Mouse (Mus musculus) cerebellum, adult 8-10 months (tissue): Measurements from ENCODE around the gene Cers2.
A peak's percentile ranks its signal among the peaks of the same experiment; 100 is the strongest.

Experiments used
- DNase-seq: peaks from one replicate; pipeline ENCODE4 v3.0.0; 2022

Gene Cers2

DNA sequence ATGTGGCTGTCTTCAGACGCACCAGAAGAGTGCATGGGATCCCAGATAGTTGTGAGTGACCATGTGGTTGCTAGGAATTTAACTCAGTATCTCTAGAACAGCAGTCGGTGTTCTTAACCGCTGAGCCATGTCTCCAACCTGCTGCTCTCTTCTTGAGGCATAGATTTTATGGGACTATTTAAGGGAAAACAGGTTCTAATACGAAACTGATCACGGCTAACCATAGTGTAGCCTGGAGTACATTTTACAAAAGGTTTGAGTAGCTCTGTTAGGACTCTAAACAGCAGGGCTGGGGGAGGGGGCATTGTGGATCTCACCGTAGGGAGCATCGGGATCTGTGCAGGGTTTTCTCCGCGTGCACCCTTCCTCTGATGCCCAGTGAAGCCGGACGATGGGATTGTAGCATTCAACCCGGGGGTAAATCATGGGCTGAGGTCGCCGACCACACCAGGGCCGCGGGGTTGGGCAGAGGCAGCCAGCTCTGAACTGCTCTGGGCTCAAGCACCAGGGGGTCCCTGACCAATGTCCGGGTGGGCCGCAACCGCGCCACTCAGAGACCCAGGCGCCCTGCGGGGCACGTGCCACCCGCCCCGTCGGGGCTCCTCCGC lies at the start of gene Cers2:
Gene Cers2, plus strand, starts transcription at position 306 of the 608 bp plus-strand sequence.
- DNase-seq: no peak

DNA sequence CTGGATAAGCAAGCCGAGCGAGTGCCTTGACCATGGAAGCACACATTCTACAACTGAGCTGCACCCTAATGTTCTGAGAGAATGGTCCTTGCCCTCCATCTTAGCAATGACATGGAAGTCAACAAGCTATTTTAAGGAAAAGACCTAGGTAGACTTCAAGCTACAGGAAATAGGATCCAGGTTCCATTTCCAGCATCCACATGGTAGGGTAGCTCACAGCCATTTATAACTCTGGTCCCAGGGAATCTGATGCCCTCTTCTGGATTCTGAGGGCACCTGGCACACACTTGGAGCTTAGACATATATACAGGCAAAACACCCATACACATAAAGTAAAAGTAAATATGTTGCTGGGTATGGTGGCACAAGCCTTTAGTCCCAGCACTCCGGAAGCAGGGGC lies 48.5 kb upstream of the Cers2 start:
- no peak for DNase-seq

DNA sequence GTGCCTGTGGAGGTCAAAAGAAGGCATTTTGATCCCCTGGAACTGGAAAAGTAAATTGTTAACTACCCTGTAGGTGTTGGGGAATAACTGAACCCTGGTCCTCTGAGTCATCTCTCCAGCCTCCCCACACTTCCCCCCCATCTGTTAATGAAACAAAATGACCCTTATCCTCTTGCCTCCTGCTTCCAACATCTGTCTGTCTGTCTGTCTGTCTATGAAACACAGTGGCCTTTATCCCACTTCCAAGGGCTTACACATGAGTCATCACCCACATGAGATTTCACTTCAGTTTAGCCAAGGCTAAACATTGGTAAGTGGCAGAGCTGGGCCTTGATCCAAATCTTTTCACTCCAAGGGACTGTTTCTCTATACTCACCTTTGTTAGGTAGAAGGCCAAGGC lies 46.7 kb upstream of the Cers2 start:
- DNase-seq: no peak

DNA sequence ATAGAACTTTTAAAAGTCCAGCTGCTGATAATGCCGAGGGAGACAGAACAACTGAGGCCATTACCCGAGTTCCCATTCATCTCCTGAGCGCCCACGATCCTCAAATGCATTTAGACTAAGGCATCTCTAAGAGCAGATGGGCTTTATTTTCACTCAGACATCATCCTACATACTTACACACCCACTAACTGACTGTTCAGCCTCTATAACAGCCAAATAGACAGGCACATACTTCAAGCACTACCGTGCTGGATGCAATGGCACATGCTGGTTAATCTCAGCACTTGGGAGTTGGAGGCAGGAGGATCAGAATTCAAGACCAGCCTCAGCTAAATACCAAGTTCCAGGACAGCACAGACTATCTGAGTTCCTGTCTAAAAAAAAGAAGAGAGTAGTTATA lies 44.8 kb upstream of the Cers2 start:
- no peak for DNase-seq

DNA sequence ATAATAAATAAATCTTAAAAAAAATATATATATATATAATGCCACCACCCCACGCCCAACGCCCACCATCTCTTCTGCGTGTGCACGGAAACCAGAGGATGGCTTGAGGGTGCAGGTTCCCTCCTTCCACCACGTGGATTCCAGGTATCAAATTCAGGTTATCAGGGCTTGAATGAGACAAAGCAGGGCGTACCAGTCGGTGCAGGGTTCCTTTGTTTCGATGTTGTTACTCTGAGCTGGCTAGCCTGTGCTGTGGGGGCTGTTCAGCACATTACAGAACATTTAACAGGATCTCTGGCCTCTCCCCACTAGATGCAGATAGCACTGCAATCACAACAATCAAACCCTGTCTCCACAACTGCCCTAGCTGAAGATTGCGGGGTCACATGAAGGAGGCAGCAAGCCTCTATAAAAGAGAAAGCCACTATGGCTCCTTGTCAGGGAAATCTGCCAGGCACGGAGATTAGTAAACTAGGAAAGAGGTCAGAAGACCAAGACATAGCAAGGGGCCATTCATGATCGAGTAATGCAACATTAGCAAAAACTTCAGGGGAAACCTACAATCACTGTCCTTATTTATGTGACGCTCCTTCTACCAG lies 43.7 kb upstream of the Cers2 start:
- DNase-seq: no peak

DNA sequence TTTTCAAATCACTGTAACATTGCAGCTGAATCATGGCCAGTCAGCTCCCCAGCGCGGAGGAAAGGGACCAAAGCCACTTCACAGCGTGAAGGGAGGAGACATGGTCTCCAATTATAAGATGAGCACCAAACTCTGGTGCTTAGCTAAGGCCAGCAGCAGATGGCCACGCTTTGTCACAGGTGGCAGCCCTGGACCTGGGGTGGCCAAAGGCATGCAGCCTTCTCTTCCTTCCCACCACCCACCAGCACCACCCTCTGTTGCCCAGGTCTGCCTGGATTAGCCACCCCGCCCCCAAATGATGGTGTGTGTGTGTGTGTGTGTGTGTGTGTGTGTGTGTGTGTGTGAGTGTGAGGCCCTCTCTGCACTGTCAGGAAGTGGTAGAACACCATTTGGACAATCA lies 41.1 kb upstream of the Cers2 start:
- DNase-seq: peak; percentile 89

DNA sequence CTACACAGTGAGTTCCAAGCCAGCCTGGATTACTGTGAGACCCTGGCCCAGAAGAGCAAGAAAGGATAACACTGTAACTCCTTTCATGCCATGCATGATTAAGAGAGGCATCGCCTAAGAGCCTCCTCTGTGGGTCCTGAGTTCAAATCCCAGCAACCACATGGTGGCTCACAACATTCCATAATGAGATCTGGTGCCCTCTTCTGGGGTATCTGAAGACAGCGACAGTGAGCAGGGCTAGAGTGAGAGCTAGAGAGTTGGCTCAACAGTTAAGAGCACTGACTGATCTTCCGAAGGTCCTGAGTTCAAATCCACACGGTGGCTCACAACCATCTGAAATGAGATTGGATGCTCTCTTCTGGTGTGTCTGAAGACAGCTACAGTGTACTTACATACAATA lies 40.1 kb upstream of the Cers2 start:
- no peak for DNase-seq

DNA sequence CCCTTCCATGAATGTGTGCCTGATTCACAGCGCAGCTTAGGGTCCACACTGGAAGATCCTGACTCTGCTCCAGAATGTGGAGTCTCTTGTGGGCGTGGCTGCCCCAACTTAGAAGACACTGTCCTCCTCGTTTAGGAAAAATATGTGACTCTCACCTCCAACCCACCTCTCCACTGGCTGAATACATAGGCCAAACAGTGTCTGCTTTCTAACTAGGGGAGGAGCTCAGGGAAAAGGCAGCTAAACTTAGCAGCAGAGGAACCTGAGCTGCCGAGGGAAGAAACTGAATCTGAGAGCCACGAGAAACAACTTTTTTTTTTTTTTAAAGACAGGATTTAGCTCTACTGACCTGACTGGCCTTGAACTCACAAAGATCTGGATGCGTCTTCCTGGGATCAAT lies 39.4 kb upstream of the Cers2 start:
- no peak for DNase-seq

DNA sequence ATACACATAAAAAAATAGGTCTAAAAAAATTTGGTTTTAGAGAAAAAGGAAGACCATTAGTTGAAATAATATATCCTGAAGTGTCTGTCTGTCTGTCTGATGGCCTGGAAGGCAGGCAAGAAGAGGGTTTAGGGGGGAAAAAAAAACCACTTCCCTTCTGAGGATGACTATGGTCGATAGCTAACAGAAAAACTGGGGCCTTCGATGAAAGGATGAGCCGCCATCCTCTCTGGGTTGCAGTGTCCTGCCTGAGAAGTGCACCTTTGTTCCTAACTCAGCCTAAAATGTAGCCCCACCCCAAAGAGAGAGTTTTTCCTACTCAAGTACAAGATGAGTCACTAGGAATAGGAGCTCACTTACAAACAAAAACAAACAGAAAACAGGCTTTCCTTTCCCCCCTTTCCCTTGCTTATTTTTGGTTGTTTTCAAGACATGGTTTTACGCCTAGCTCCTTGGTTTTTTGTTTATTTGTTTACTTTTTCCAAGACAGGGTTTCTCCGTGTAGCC lies 38.1 kb upstream of the Cers2 start:
- DNase-seq: no peak

DNA sequence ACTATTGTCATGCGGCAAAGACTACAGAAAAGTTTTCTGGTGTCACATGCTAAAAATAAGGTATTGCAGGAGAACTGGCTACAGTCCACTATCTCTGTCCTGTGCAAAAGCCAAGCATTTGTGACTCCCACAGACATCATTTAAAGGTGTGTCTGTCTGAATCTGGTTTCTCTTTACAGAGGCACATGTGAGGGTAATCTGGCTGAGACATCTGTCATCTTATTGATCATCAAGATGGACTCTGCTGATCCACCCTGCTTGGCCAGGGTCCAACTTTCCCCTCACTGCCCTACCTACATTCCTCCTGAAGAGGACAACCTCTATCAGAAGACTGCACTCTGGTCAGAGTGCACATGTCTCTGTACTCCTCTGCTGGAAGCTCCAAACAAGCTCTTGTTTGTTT lies 37.4 kb upstream of the Cers2 start:
- no peak for DNase-seq

DNA sequence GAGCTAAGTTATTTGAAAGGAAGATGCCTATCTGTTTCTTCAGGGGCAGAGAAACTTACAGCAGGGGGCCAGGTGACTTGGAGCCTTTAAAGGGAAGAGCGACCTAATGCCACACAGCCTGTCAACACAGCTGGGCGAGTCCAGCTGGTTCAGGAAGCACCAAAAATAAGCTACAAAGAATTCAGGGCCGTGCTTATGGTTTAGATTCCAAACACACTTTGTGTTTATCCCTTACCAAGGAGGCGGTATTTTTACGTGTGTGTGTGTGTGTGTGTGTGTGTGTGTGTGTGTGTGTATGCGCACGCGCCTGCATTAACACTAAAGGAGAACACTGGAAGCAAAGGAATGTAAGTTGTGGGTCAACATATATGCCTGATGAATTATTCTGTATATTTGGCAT lies 33.8 kb upstream of the Cers2 start:
- no peak for DNase-seq

DNA sequence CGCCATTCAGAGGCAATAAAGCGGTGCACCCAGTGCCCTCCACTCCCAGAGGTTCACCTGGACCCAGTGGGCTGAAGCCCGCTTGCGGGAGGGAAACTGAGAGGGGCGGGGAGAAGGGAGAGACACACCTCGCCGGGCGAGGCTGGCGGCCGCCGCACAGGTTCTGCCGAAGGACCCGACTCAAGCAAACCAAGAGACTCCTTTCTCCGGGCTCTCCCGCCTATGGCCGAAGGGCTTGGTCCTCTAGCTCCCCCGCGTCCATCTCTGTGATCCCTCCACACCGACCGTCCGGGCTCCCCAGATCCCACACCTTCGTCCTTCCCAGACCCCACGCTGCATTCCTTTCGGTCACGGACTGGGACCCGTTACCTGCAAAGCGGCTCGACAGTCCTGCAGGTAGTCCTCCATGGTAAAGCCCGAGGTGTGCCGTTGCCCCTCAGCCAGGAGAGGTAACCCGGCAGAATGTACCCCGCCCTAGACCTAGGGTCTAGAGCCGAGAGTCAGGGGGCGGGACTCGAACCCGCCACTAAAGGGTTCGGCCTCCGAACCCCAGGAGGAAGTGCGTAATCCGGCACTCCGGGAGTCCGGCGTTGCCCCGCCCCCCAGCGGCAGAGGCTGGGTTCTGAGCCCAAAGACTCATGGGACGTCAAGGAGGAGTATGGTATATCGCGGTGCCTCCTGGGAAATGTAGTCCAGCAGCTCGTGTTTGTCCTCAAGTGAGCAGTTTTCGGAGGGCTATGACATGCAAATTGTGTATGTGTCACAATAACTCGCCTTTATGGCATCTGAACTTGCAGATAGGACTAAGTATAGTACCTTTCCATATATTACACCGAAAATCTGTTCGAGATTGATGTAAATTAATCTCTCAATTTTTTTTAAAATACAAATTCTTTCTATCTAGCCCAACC lies 33.1 kb upstream of the Cers2 start, which contains the start of the genes Mindy1 and Prune1:
Gene Mindy1, plus strand, starts transcription at position 130 of the 911 bp plus-strand sequence.
Gene Prune1, minus strand, starts transcription at position 861 of the 911 bp plus-strand sequence.
- DNase-seq: peak; percentile 99

DNA sequence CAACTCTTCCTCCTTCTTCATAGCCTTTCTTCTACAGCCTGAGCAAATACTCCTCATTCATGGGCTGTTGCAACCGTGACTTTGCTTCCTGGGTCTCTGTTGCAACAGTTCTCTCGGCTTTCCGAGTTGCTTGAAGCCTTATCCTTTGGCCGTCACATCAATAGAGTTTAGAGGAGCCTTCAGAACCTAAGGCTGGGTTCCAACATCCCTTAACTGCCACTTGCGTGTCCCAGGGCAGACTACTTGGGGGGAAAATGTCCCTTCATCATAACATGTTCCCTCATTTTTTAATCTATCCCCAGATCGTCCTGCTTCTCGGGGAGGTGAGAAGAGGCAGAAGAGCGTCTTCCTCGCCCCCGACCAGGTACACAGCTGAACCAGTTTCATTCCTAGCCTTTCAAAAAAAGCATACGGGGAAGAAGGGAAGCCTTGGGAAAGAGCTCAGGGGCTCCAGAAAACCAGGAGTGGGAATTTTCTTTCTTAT lies 32.2 kb upstream of the Cers2 start:
- no peak for DNase-seq

DNA sequence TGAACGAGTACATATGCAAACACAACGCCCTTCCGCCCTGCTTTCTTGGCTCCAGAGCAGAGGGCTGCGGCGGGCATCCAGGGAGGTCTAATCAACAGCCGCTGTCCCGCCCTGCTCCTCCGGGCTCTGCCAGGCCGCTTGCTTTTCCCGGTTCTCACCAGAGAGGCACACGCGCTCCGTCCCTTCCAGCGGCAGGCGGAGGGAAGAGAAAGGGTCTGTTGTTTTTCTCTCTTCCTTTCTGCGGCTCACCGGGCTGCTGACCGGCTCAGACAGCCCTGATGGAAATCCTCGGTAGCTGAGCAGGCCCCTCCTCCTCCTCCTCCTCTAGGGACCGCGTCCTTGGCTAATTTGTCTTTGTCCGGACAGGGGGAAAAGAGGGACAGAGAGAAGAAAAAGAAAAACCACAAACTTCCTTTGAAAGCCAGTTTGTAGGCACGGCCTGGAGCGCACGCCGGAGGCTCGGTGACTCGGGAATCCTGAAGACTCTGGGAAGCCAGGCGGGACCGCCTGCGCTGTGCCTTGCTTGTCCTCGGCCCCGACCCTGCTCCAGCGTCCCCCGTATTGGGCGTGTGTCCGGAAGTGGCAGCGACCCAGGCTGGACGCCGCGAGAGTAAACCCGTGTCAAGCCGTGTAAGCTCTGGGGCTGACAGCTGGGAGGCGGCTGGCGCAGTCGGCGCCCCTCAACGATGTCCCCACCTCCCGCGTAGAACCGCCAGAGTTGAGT lies 31.6 kb upstream of the Cers2 start:
- peak; percentile 79 for DNase-seq

DNA sequence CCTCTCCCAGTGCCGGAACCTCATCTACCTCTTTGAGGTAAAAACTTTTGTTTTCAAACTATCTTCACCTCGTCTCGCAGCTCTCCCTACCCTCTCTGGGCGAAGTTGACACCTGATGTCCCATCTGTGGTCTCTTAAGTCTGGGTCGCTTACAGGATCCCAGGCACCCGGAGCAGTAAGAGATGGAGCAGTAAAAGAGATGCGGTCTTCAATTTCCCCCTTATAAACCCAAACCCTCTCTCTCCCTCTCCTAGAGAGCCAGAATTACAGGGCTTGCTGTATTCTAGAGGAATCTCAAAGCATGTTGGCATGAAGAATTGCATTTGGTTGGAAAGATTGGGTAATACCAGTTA lies 31.0 kb upstream of the Cers2 start:
- DNase-seq: no peak

DNA sequence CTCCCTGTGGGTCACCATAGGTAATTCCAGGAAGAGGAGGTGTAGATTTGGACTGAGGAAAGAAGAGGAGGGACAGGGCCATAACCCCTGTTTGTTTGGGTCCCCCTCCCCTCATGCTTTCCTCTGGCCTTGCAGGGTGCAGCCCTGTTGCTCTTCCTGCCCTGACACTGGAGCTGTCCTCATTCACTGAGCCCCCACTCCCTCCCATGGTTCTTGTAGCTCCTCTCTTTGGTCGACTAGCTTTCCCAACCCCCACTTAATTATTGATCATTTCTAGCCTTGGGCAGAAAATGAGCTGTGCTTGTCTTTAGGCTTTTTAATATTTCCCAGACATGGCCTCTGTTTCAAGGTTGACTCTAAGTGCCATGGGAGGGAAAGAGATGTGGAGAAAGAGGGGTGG lies 30.5 kb upstream of the Cers2 start:
- DNase-seq: no peak

DNA sequence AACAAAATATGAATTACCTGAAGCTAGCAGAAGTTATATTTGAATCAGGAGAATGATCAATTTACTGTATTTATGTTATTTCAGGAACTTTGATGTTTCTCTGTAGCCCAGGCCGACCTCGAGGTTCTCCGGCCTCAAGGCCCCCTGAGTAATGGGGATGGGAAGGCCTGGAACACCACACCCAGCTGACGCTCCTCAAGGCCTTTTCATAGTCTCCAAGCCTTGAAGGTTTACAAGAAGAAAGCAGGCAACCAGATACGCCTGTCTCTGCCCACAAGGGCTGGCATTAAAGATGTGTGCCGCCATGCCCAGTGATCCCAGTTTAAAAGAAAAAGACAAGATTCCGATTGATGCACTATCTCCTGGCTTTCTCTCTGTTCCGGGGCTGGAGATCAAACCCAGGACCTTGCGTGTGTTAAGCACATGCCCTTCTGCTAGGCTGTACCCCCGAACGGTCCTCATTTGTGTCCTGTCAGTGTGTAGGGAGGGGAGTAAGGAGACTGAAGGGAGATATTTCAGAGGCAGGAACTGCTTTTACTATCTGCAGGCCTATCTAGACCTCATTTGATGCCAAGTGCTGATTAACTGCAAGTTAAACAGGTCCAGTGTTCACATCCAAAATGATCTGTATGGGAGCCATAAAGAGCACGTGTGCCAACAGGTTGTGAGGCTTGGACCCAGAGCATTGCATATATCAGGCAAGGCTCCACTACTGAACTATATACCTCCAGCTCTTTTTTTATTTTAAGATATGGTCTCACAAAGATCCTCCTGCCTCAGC lies 29.9 kb upstream of the Cers2 start:
- no peak for DNase-seq

DNA sequence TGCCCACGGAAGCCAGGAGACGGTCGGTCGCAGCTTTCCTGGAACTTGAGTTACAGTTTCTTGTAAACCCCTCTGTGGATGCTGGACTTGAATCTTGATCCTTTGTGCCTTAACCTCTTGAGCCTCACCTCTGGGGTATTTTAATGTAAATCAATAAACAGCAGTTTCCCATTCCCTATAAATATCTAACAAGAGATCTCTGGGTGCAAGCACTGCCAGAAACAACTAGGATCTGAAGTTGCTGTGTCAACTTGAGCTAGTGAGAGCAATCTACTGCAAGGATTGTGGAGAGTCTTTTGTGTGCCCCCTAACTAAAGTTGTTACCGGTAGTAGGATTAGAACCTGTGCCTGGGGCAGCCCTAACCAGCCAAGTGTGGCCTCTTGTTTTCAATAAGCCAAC lies 29.2 kb upstream of the Cers2 start:
- no peak for DNase-seq

DNA sequence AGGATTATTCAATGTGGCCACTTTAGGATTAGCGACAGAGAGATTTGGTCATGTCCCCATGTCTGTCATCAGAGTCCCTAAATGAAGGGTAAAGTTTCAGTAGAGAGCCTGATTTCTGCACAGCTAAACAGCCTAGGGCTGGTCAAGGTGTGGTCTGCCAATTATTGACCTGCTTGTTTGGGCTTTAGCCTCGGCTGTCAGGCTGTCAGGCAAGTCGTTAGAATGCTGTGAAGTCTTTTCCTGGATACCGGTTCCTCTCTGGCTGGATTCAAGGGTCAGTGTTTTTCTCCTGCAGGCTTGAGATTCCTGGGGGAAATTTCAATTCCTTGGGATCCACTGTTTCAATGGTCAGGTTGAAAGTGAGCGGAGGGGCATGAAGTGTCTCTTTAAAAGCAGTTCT lies 28.6 kb upstream of the Cers2 start:
- no peak for DNase-seq

DNA sequence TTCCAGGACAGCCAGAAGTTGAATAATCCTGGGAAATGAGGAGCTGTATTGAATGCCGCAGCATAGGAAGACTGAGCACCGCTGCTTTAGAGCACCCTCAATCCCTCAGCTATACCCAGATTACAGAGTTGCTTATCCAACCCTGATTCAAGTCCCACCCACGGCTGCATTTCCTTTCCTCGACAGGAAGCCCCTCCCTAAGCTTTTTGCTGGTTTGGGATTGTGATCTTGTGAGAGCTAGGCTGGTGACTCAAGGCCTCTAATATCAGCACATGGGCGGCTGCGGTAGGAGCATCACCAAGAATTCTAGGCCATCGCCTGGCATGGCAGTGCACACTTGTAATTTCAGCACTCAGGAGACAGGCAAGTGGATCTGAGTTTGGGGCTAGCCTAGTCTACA lies 28.1 kb upstream of the Cers2 start:
- DNase-seq: no peak

DNA sequence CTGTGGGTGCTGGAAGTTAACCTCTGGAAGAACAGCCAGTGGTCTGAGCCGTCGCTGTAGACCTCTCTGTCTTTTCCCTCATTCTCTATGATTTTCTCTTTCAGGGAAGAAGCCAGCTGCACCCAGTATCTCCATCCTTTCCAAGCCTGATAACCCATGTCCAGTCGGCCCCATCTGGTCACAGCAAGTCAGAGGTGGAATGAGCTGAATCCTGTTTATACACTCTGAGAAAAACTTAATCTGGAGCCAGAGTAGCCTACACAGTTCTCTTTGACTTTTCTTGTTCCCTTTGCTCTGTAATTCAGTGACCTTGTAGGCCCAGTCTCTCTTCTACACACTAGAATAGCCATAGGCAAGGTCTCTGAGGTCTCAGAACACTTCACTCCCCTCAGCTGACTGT lies 27.1 kb upstream of the Cers2 start:
- DNase-seq: no peak

DNA sequence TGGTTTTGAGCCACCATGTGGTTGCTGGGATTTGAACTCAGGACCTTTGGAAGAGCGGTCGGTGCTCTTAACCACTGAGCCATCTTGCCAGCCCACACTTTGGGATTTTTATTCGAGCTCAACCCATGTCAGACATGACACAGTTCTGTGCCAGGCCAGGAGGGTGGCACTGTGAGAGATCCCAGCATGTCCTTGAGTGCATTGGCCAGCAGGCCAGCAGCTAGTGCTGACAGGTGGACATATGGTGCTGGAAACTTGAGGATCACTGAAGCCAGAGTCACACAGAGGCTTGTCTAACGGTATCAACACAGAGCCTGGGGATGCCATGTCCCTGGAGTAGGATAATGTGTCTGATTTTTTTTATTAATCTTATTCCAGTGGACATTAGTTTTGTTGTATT lies 25.2 kb upstream of the Cers2 start:
- peak; percentile 75 for DNase-seq
